Mouse (Mus musculus): ENCODE data around the gene Ovol3.

Ovol3 gene

DNA sequence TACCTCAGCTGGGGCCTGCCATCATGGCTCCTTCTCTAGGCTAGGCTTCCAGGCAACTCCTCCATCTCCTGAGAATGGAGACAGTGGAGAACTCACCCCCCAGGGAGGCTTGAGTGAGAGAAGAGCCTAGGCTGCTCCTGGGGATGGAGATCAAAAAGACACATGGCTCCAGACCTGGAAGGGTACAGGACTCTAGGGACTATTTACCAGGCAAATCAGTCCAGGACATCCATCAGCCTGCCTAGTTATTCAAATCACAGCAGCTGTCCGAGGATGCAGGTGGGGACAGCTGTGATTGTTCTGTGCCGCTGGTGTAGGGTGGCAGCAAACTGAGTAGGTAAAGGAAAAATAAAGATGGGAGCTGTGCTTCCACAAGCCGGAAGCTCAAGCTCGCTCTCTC is at the start of gene Ovol3:
TSS of gene Ovol3 (minus strand) at position 101 of the 400 bp plus-strand sequence.
- in situ Hi-C loops (cut with MboI, MseI) = loop anchor here in 1 of 2 experiments (5.0 kb wide), 1 partner anchor 42 kb away; no protein-coding TSS in a partner anchor

- in situ Hi-C loops (cut with MboI, MseI) = no loop called here
Measured at GRCm38 (mm10) chr7:30282740-30283139, 47.2 kb upstream of the Ovol3 start.

DNA sequence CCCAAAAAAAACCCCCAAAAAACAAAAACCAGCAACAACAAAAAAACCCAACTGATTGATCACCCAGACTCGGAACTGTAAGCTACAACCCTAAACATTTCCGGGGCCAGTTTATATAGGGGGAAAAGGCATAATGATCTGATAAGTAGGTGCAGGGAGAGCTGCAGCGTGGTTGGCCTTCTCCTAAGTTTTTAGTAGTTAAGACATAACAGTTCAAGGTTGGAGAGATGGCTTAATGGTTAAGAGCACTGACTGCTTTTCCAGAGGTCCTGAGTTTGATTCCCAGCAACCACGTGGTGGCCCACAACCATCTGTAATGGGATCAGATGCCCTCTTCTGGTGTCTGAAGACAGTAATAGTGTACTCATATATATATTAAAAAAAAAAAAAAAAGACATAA is 46.0 kb upstream of the Ovol3 start:
- in situ Hi-C loops (cut with MboI, MseI) = no loop called here

DNA sequence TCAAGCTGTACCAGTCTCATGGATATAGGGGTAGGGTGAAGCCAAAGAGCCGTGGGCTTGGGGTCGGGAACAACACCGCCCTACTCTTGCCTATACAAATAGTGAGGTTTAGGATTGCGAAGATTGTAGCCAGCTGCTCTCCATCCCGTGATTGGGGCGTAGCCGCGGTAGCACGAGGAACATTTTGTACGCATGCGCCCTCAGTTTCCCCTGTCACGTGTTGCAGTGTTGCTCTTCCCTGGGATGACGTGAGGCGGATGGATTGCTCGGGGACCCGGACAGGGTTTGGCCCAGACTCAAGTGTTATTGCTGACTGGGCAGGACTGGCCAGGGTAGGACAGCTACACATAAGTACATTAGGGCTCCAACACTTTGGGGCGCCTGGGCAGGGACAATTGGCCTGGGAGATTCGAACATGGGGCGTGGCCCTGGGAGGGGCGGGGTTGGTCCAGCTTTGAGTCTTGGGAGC is 45.2 kb upstream of the Ovol3 start:
- in situ Hi-C loops (cut with MboI, MseI) = no loop called here

- in situ Hi-C loops (cut with MboI, MseI) = loop anchor here in 1 of 2 experiments (5.0 kb wide), 1 partner anchor 43 kb away; the partner anchor contains the start of gene Ovol3
Measured at GRCm38 (mm10) chr7:30279951-30280669, 44.6 kb upstream of the Ovol3 start, which contains the start of the genes Thap8 and Wdr62. Gene Thap8 (plus strand): TSS chr7:30280094. Gene Wdr62 (minus strand): TSS chr7:30280419.

GRCm38 (mm10) chr7:30279536-30279935 is 44.0 kb upstream of the Ovol3 start:
- in situ Hi-C loops (cut with MboI, MseI) = loop anchor here in 1 of 2 experiments (5.0 kb wide), 1 partner anchor 42 kb away; the partner anchor contains the start of gene Ovol3

DNA sequence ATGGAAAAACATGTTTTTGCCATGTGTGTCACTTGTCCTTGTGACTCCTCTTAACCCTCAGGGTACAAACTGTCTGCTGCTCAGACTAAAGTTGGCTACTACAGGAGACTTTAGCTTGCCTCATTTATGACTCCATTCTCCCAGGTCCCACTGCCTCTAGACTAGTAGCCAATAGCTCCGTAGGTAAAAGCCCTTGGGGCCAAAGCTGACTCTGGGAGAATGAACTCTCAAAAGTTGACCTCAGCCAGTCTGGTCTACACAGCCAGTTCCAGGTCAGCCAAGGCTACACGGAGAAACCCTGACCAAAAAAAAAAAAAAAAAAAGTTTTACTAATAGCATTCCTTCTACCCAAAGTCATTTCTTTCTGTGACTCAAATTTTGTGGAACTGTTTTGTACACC is 43.4 kb upstream of the Ovol3 start:
- in situ Hi-C loops (cut with MboI, MseI) = loop anchor here in 1 of 2 experiments (5.0 kb wide), 1 partner anchor 42 kb away; the partner anchor contains the start of gene Ovol3

- in situ Hi-C loops (cut with MboI, MseI) = no loop called here
Measured at GRCm38 (mm10) chr7:30274383-30274782, 38.9 kb upstream of the Ovol3 start.

DNA sequence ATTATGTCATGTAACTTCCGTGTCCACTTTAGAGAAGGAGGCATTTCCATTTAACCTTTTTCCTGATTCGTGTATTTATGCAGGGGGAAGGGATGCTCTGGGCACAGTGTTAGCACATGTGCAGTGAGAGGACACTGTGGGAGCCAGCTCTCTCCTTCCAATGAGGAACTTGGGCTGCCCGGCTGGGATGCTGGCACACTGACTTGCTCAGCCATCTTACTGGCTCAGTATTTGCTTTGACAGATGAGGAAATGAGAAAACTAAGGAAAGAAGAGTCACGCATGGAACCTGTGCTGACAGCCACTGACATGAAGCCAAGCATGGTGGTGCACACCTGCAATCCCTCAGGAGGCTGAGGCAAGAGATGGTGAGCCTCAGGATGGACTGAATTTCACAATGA is 34.1 kb upstream of the Ovol3 start:
- in situ Hi-C loops (cut with MboI, MseI) = no loop called here

DNA sequence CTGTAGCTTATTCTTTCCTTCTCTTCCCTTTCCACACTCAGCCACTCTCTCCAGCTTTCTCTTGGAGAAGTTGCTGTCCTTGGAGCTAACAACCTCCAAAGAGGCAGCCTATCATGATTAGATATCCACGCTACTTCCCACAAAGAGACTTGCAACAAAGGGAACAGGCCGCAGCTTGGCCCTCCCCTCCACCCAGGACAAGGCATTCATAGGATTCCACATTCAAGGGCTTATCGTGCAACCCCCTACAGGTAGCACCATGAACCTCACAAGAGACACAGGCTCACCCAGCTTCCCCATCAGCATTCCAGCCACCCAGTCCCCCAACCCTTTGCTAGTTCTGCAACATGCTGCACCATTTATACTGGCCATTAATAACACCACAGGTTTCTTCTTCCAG is 31.3 kb upstream of the Ovol3 start:
- in situ Hi-C loops (cut with MboI, MseI) = no loop called here

GRCm38 (mm10) chr7:30265935-30266334 is 30.4 kb upstream of the Ovol3 start:
- in situ Hi-C loops (cut with MboI, MseI) = no loop called here

- in situ Hi-C loops (cut with MboI, MseI) = no loop called here
Measured at GRCm38 (mm10) chr7:30265531-30265930, 30.0 kb upstream of the Ovol3 start.

- in situ Hi-C loops (cut with MboI, MseI) = no loop called here
Measured at GRCm38 (mm10) chr7:30265041-30265440, 29.5 kb upstream of the Ovol3 start.

DNA sequence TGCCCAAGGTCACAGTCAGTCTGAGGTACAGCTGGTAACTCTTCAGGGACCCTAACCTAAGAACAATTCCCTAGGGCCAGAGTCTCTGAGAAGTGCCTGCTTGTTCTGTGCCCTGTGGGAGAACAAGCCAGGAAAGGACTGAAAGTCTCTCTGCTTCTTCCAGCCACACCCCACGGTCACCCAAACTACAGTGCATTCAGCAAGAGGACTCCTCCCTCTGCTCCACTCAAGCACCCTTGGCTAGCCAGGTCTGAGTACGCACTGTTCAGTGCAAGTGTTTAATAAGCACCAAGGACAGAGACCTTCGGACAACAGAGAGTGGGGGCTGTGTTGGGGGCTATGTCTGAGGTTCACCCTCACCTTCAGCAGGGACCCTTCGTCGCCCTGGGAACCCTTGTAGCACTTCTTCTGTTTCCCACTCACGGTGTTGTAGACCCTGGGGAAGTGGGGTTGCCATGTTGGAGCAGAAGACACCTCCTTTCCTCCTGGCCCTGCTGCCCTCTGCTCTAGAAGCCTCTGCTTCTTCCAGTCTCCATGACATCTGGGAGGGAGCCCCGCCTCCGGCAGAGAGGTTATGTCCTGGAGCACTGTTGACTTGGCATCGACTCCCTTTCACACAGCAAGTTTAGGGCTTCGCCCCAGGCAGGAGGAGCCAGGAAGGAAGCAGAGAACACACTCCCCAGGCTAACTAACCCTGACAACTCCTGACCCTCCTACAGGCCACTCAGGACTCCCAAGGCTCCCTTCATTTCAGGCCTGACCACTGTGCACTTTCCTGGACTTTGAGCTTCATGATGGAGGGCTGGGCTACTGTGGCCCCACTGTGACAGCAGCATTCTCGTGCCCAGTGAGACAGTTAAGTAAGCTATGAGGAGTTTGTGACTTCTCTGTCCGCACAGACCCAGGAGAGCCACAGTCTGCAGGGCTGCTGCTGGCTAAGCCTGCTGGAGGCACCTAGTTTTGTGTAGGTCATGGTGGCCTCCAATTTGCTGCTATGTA is 16.7 kb upstream of the Ovol3 start:
- in situ Hi-C loops (cut with MboI, MseI) = no loop called here

DNA sequence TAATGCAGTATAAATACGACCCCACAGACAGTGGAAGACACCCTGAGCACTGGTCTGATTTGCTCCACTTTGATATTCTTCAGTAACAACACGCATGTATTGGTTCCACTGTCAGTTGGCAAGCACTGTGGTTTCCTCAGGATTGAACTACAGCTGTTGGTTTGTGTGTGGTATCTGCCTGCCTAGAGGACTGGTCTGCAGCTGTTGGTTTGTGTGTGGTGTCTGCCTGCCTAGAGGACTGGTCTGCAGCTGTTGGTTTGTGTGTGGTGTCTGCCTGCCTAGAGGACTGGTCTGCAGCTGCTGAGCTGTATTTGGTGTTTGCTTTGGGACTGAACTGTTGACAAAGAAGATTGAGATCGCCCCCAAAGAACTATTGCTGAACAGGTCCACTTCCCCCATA is 1.8 kb upstream of the Ovol3 start:
- in situ Hi-C loops (cut with MboI, MseI) = loop anchor here in 1 of 2 experiments (5.0 kb wide), 1 partner anchor 40 kb away; no protein-coding TSS in a partner anchor

DNA sequence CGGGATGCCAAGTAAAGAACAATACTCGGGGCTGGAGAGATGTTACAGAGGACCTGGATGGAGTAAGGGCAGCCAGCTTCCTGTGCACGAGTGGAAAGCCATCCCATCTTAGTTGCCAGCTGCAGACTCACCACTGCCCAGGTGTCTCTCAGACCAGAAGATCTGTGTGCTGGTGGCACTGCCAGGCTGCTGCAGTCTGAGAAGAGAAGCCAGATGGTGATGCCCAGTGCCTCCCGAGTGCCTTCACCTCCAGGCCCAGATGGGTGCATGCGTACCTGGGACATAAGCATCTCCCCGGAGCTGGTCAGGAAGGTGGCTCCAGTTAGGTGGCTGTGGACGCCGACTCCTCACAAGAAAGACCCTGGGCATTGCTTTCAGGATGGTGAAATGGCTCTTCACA is 434 bp downstream of the Ovol3 start:
- in situ Hi-C loops (cut with MboI, MseI) = loop anchor here in 1 of 2 experiments (5.0 kb wide), 1 partner anchor 42 kb away; no protein-coding TSS in a partner anchor

DNA sequence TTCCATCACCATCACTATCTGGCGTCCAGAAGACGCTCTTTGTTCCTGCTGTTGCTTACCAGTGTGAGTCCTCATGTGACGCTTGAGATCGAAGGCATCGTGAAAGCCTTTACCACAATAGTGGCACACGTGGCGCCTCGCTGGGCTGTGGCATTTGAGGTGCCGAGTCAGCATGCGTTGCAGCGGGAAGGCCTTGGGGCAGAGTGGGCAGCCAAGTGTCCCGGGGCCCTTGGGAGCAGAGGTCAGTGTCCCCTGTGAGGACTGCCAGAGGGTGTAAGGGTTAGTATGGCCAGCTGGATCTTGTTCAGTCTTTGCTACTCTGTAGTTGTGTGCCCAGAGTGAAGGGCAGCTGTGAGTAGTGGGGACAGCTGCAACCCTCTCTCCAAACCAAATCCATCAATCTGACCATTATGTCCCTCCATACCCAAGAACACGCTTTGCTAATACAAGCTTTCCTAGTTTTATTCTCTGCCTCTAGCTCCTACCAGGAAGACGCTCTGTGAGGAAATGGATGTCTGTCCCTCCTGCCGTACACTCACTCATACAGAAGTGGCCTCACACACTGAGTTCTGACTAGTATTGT is 1.2 kb downstream of the Ovol3 start:
- in situ Hi-C loops (cut with MboI, MseI) = no loop called here

DNA sequence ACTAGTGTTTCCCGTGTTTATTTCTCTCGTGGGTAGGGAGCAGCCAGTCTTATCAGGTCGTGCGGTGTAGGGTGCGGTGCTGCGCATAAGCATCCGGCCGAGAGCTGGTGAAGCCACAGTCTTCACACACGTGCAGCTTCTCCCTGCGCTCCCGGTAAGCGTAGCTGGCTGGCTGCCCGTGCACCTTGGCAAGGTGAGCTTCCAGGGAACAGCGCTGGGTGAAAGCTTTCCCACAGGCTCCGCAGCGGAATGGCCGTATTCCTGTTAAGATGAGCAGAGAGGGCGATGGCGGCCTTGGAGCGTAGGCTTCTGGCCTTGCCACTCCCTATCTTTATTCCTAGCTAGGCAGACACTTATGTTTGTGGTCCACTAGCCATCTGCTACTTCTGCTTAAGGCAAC is 2.1 kb downstream of the Ovol3 start:
- in situ Hi-C loops (cut with MboI, MseI) = no loop called here

DNA sequence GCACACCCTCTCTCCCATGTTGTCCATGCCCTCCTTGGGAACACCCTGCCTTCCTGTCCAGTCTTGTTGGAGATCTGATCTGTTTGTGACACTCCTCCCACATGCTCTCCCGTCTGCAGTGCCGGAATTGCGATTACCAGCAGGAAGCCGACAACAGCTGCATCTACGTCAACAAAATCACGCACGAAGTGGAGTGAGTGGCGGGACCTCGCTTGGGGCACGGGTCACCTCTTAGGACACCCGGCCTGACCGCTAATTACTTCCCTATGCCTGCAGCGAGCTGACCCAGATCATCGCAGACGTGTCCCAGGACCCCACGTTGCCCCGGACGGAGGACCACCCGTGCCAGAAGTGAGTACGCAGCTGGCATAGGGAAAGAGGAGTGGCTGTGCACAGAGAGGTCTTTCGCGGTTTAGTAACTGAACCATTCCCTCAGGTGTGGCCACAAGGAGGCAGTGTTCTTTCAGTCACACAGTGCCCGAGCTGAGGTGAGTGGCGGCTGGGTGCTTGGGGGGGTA is 2.8 kb downstream of the Ovol3 start:
- in situ Hi-C loops (cut with MboI, MseI) = no loop called here

GRCm38 (mm10) chr7:30231669-30232454 is 3.7 kb downstream of the Ovol3 start, which contains the start of the genes Polr2i and Tbcb:
Gene Polr2i (plus strand): TSS chr7:30231948.
Gene Tbcb (minus strand): TSS chr7:30232272.
- in situ Hi-C loops (cut with MboI, MseI) = no loop called here
